Mouse (Mus musculus) retina, postnatal 1 day (tissue): ENCODE measurements around the gene Nlrc3.

Experiments
- DNase-seq: peaks from one replicate; pipeline ENCODE4 v3.0.0-alpha.2; 2012

Nlrc3 gene

DNA sequence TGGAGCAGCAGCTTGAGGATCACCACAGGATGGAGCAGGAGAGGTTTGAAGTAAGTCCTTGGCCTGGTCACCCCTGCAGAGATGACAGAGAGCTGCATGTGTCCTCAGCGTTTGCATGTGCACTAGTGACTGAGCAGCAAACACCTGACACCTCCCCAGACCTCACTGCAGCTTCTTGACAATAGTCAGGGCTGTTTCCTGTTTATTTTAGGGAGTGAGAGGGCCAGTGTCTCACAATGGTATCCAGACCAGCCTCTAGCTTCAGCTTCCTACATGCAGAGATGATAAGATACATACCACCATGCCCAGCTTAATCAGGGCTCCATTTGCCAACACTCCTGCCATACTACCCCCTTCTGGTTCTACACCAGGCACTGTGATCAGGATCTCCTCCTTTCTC is 47.9 kb downstream of the Nlrc3 start:
- no peak for DNase-seq

DNA sequence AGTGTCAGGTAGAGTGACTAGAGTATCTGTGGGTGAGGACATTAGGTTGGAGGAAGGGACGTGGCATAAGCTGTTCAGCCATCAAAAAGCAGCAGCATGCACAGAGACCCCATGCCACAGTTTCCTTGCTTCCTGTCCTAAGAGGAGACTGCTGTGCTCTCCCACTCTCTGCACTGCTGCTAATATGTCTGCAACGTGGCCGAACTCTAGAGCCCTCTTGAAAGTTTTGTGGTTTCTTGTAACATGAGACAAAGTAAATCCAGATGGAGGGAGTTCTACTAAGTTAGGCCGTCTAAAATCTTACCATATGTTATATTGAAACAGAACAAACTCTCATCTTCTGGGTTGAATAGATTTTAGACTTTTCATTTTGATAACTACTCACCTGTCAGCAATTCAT is 52.5 kb downstream of the Nlrc3 start:
- no peak for DNase-seq

DNA sequence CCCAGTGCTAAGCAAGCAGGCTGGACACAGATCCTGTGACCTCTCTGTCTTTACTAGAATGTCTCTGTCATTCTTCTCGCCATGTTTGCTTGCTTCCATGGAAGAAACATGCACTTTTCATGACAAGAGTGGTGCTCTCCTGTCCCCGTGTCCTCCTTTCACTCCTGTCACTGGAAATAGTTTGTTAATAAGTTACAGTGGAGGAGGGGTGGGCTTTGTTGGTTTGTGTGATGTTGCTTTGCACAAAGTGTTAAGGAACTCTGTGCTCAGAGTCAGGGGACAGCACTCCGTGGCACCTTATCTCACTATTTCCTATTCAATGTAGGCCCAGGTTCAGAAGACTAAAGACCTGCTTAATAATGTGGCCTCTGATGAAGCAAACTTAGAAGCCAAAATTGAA is 52.9 kb downstream of the Nlrc3 start:
- no peak for DNase-seq

DNA sequence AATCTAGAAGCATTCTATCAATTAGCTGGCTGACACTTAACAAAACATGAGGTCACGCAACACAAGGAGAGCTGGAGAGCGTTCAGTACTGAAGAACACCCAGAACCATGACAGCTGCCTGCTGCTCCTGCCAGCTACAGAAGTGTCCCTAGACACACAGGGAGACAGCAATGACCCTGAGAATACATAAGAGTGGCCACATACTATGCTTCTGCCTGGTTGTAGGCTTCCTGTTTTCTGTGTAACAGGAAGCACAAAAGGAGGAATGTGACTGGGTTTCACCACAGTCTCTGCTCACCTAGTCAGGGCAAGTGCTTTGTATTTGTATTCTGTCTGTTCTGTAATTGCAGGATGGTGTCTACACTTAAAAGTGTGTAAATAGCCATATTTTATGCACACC is 55.7 kb downstream of the Nlrc3 start:
- no peak for DNase-seq

DNA sequence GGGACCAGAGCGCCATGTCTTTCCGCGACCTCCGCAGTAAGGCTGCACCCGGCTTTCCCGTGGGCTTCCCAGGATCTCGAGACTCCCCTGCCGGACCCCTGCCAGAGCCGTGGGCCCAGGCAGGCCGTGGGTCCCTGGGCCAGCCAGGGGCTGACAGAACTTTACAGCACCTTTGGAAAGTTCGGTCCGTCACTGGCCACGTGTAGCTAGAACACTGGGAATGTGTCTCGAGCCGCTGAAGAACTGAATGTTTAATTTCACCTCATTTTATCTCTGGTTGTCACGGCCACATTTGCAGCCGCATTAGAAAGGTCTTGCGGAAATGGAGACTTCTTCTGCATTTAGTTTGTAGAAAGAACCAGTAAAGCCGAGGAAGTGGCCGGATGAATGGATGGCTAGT is 67.3 kb downstream of the Nlrc3 start:
- DNase-seq: no peak

DNA sequence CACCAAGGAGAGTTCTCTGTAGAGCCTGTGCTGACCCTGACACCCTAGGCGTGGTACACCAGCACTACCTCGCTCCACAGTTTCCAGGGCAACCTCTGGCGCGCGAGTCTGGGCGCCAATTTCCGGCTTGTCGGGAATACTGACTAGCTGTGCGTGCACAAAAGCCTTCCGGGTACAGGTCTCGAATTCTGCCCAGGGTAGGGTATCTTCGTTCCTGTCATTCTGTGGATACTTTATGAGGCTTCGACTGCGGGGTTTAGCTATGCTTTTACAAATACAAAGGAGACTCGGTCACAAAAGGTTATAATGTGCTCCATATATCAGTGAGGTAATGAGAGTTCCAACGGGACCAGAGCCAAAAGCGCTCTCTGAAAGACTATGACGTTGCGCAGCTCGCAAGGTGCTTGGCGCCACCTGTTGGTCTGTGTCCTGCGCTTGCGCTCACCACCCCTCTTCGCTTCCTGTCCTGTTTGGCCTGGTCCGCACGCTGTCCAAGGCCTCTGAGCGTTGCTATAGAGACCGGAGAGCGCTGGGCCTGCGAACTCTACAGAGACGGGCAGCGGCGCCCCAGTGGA is 67.8 kb downstream of the Nlrc3 start, which contains the start of the genes 1700037C18Rik and Cluap1:
Gene 1700037C18Rik (minus strand): TSS at position 153 of the 575 bp plus-strand sequence.
Gene Cluap1 (plus strand): TSS at position 265 of the 575 bp plus-strand sequence.
- DNase-seq: peak; percentile 97

DNA sequence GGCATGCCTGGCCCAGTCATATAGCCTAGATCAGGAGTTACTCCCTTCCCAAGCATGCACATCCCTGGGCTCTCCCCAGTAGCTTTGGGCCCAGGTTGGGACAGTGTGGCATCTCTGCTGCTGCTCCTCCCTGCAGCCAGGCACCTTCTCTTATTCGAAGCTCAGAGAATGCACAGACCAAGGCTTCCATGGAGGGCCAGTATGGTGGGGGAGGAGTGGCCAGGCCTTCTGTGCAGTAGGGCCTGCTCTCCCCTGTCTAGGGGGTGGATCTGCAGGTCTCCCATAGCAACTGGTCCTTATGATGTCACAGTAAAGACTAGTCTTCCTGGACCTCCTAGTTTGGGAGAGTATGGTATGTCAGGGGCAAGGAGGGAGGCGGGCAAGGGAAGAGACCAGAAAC is 69.0 kb downstream of the Nlrc3 start:
- DNase-seq: peak; percentile 5

DNA sequence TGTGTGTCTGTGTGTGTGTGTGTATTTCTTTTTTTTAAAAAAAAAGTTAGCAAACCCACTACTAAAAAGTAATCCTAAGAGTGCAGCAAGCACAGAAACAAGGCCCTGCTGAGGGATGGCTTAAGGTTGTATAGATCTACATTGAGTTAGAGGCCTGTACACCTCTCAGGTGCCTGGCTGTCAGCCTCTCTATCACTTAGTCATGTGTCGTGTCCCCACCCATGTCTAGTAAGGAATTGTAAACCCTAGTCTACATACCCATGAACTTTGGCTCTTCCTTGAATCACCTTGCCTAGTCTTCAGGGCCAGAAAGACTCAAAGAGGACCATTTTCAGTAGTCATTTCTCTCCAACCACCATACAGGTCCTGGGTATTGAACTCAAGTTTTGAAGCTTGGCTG is 79.9 kb downstream of the Nlrc3 start:
- no peak for DNase-seq

DNA sequence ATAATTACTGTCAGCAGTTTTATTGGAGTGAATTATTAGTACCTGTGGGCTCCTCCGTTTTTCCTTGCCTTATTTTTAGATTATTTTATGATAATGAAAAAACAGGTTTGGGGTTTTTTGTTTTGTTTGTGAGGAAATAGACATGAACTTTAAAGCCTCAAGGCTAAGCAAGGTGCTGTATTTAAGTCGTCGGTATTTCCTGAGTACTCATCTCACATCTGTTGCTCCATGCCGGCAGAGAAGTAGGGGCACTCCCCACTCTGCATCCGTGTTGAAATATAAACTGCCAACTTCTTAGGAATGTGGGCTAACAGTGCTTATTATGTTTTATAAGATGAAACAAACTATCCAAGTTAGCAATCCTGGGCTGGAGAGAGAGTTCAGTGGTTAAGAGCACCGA is 80.4 kb downstream of the Nlrc3 start:
- DNase-seq: no peak

DNA sequence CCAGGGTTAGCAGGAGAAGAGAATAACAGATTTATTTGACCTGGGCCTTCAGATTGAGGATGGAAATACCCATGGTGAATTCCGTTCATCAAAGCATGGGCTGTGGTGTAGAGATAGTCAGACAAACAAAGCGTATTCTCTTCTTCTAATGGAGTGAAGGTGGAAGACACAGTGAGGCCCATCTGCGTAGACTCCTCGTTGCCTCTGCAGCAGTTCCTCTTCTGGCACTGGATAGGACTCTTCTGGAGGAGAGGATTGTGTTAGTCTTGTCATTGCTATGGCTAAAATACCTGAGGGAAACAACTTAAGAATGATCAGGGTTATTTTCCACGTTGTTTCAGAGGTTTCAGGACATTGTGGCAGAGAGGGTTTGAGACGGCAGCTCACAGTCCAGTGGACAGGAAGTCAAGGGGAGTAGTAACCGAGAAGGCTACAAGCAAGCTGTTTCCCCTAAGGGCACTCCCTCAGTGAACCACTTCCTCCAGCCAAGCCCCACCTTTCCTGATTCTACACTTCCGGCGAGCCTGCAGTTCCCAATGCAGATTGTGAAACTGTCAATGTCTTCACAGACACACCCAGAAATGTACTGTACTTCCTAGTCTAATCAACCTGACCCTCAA is 81.1 kb downstream of the Nlrc3 start:
- no peak for DNase-seq
